Mouse (Mus musculus) neural tube, embryonic 11.5 days (tissue): ENCODE data around the gene Mapt. TPM values are rescaled to one million over a fixed set of nuclear protein-coding genes. Genes with fewer than 3 reads are reported as not detected.

Source experiments
- ATAC-seq: fragments of 200-750 bp; cut with Nextera tagmentation; 2 replicates; pipeline ENCODE4 v1.8.0; 2017; ENCODE audit warnings: moderate number of reproducible peaks, mild to moderate bottlenecking, moderate TSS enrichment, moderate library complexity; ENCODE audit not compliant: insufficient read depth, low FRiP score, low TSS enrichment
- DNase-seq: peaks from one replicate; pipeline ENCODE4 v3.0.0-alpha.2; 2015; ENCODE audit warnings: low spot score
- H3K27ac ChIP-seq: fragments of 300-500 bp; sonication (generic); 2 replicates; pipeline ENCODE4 v1.5.1; 2014; ENCODE audit warnings: low read depth, mild to moderate bottlenecking, low read length
- H3K27me3 ChIP-seq: fragments of 300-500 bp; sonication (generic); 2 replicates; pipeline ENCODE4 v1.6.1; 2014; ENCODE audit warnings: mild to moderate bottlenecking, low read length, mixed read lengths; ENCODE audit not compliant: control insufficient read depth, insufficient read depth
- H3K36me3 ChIP-seq: fragments of 300-500 bp; sonication (generic); 2 replicates; pipeline ENCODE4 v1.6.1; 2014; ENCODE audit warnings: mild to moderate bottlenecking, low read length, moderate library complexity, mixed read lengths; ENCODE audit not compliant: control insufficient read depth, insufficient read depth
- H3K4me1 ChIP-seq: fragments of 300-500 bp; sonication (generic); 2 replicates; pipeline ENCODE4 v1.6.1; 2014; ENCODE audit warnings: low read length, mixed read lengths; ENCODE audit not compliant: control insufficient read depth, insufficient read depth
- H3K4me2 ChIP-seq: fragments of 300-500 bp; sonication (generic); 2 replicates; pipeline ENCODE4 v1.6.1; 2014; ENCODE audit warnings: low read depth, mild to moderate bottlenecking, moderate library complexity
- H3K4me3 ChIP-seq: fragments of 300-500 bp; sonication (generic); 2 replicates; pipeline ENCODE4 v1.5.1; 2014; ENCODE audit warnings: low read depth, low read length
- H3K9ac ChIP-seq: fragments of 300-500 bp; sonication (generic); 2 replicates; pipeline ENCODE4 v1.6.1; 2014; ENCODE audit warnings: mild to moderate bottlenecking, low read length
- H3K9me3 ChIP-seq: fragments of 300-500 bp; sonication (generic); 2 replicates; pipeline ENCODE4 v1.6.1; 2016; ENCODE audit warnings: low read length; ENCODE audit not compliant: control insufficient read depth
- WGBS: fragments of 180-500 bp; shearing (Covaris S2); extraction: QIAGEN DNeasy Blood & Tissue Kit; methylation state at CpG from one replicate; pipeline ENCODE4 v1.1.7; 2014; 5-methylcytosine and 5-hydroxymethylcytosine counted together
- polyA plus RNA-seq: library from polyadenylated mRNA; unstranded; fragments of >200 nt; fragmentation: Nextera tagmentation; extraction: Ambion mirVana; gene quantifications from 2 replicates; pipeline ENCODE4 v1.2.1, GENCODE M21; 2014

The Mapt gene
- polyA plus RNA-seq, 1 experiment from 2014 or later: 121 TPM

DNA sequence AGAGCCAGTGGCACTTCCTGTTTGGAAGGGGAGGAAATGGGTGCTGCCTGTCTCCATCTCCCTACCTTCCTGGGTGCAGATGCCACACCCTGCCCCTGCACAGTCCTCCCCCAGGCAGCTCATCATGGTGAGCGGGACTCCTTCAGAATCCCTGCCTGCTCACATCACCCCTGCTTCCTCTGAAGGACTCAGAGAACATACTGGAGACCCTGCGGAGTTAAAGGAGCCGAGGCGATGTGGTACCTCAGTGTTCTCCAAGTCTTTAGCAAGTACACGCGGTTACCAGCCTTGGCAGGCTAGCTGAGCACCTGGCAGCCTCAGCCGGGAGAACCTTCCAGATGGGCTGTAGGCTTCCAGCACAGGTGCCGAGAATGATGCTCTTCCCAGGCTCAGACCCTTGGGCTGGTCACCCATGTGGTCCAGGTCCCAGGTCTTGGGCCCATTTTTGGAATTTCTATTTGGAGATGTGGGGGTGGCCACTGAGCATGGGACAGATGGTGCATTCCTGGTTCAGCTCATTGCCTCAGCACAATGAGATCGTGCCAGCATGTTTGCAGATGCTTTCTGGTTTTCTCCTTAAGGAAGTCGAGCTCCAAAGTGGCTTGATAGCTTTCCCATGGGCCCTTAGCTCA lies 23.3 kb downstream of the Mapt start:
- no peak overlapping the region for H3K9ac ChIP-seq
- no peak overlapping the region for H3K4me3 ChIP-seq
- DNase-seq: no peak
- WGBS: 82% methylated on average over 10 of the region's 10 CpGs
- H3K4me1 ChIP-seq: peaks cover 7% of the 10 kb centered on the region
- no peaks in the 10 kb centered on the region for H3K27me3 ChIP-seq
- H3K4me2 ChIP-seq: no peak overlapping the region
- H3K27ac ChIP-seq: no peak overlapping the region
- H3K36me3 ChIP-seq: no peaks in the 10 kb centered on the region
- no peaks in the 10 kb centered on the region for H3K9me3 ChIP-seq
- ATAC-seq: no peak

DNA sequence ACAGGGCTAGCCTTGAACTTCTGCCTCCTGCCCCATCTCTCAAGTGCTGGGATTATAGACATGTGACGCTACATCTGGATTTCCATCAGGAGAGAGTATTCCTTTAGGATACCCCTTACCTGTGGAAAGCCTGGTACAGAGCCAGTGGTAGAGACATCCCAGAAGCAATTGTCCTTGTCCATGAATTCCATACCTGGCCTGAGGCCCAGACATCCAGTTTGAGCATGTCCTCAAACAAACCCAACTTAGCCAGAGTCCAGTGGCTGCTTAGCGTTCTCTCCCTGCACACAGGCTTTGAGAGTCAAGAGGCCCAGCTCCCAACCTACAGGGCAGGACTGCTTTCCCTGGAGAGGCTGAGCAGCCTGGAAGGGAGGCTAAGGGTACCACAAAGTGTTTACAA lies 25.0 kb downstream of the Mapt start:
- 86% methylated on average over 2 of the region's 2 CpGs for WGBS
- H3K4me2 ChIP-seq: no peak overlapping the region
- no peak overlapping the region for H3K27ac ChIP-seq
- no peak overlapping the region for H3K9ac ChIP-seq
- H3K4me1 ChIP-seq: peaks cover 7% of the 10 kb centered on the region
- no peaks in the 10 kb centered on the region for H3K27me3 ChIP-seq
- H3K4me3 ChIP-seq: no peak overlapping the region
- no peaks in the 10 kb centered on the region for H3K36me3 ChIP-seq
- ATAC-seq (no peak), DNase-seq (no peak)
- H3K9me3 ChIP-seq: no peaks in the 10 kb centered on the region

DNA sequence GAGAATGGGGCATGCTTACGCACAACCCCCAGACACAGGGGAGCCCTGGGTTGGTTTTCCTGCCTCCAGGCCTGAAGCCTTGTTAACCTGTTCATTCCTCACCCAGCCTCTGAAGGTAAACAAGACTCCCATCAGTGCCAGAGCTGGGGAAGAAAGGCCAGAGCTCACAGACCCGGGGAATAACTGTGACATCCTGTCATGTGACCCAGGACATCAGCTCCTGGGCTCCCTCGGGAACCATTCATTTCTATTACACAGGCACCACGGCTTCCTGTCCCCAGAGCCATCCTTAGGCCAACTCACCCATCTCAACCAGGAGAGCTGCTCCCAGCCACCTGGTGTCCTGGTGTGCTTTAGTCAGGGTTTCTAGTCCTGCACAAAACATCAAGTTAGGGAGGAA lies 27.8 kb downstream of the Mapt start:
- peaks cover 7% of the 10 kb centered on the region for H3K4me1 ChIP-seq
- H3K4me3 ChIP-seq: no peak overlapping the region
- no peaks in the 10 kb centered on the region for H3K27me3 ChIP-seq
- 0 out of 2 replicates have a peak overlapping the region, but pooled peaks have one; percentile 10 for H3K27ac ChIP-seq
- WGBS: 33% methylated on average over 4 of the region's 4 CpGs
- H3K9ac ChIP-seq: no peak overlapping the region
- peak; percentile 13 for DNase-seq
- ATAC-seq: no peak
- no peaks in the 10 kb centered on the region for H3K36me3 ChIP-seq
- H3K9me3 ChIP-seq: no peaks in the 10 kb centered on the region
- H3K4me2 ChIP-seq: no peak overlapping the region

- 82% methylated on average over 6 of the region's 6 CpGs for WGBS
- Histone ChIP-seq H3K9ac (no peak overlapping the region), H3K27me3 (no peaks in the 10 kb centered on the region), H3K9me3 (no peaks in the 10 kb centered on the region), H3K4me3 (no peak overlapping the region), H3K27ac (no peak overlapping the region), H3K36me3 (no peaks in the 10 kb centered on the region), H3K4me2 (no peak overlapping the region), H3K4me1 (no peaks in the 10 kb centered on the region)
- no peak for ATAC-seq
- DNase-seq: no peak
These were observed 33.5 kb downstream of the Mapt start for GRCm38 (mm10) chr11:104264683-104265082.

DNA sequence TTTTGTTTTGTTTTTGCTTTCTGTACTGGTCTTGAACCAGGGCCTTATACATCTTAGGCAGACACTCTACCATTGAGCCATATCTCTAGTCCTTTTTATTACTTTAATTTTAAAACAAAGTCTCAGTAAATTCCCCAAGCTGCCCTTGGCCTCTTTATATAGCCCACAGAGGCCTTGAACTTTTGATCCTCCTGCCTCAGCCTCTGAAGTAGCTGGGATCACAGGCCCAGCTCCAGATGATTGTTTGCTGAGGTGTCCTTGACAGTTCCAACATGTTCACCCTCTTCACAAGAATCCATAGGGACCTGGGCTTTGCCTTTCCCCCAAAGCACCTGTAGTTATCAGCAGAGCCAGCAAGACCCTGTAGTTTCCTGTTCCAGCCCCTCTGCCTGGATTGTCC lies 34.5 kb downstream of the Mapt start:
- Histone ChIP-seq H3K4me3 (no peak overlapping the region), H3K4me2 (no peak overlapping the region), H3K36me3 (no peaks in the 10 kb centered on the region), H3K9me3 (no peaks in the 10 kb centered on the region), H3K27ac (no peak overlapping the region), H3K27me3 (no peaks in the 10 kb centered on the region), H3K4me1 (no peaks in the 10 kb centered on the region), H3K9ac (no peak overlapping the region)
- DNase-seq (no peak), ATAC-seq (no peak)

DNA sequence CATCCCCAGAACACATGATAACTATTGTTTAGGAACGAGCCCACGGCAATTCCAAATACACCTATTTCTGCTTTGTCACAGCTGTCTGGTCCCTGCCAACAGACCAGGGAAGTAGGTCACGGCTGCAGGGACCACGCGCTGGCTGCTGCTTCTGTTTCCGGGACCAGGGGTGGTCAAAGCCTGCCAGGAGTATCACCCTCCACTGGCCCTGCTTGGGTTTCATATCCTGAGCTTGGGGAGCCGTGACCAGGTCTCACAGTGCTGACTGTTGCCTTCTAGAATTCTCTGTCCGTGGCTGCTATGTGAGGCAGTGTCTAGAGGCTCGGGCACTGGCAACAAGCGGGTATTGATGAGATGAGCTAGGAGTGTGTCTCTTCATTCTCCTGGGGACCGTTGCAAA lies 36.2 kb downstream of the Mapt start:
- Histone ChIP-seq H3K4me2 (no peak overlapping the region), H3K4me1 (no peaks in the 10 kb centered on the region), H3K27me3 (no peaks in the 10 kb centered on the region), H3K9ac (no peak overlapping the region), H3K4me3 (no peak overlapping the region), H3K36me3 (no peaks in the 10 kb centered on the region), H3K27ac (no peak overlapping the region), H3K9me3 (no peaks in the 10 kb centered on the region)
- ATAC-seq (no peak), DNase-seq (no peak)
- WGBS: 84% methylated on average over 11 of the region's 11 CpGs

- H3K4me1 ChIP-seq: no peaks in the 10 kb centered on the region
- no peak overlapping the region for H3K4me2 ChIP-seq
- H3K4me3 ChIP-seq: no peak overlapping the region
- no peaks in the 10 kb centered on the region for H3K36me3 ChIP-seq
- no peak overlapping the region for H3K27ac ChIP-seq
- no peaks in the 10 kb centered on the region for H3K27me3 ChIP-seq
- no peak overlapping the region for H3K9ac ChIP-seq
- no peaks in the 10 kb centered on the region for H3K9me3 ChIP-seq
- DNase-seq (no peak), ATAC-seq (no peak)
- 55% methylated on average over 9 of the region's 9 CpGs for WGBS
These were observed 38.2 kb downstream of the Mapt start for GRCm38 (mm10) chr11:104269385-104269822.

DNA sequence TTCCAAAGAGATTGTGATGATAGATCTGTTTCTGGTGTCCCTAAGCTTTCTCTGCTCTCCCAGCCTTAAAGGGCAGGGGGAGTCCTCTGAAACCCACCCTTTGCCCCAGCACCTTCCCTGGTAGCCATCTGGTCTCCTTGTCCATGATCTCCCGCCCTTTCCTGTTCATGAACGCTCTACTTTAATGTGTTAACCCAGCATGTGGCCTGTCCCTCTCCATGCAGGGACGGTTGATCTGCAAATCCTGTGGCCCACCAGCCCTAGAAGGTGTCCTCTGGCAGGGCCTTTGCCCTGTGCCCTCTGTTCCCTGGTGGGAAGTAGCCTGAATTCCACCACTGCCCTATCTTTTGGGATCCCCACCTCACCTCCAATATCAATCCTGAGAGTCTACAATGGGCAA lies 39.3 kb downstream of the Mapt start:
- DNase-seq: no peak
- Histone ChIP-seq H3K9me3 (no peaks in the 10 kb centered on the region), H3K4me3 (no peak overlapping the region), H3K27ac (no peak overlapping the region), H3K4me1 (no peaks in the 10 kb centered on the region), H3K4me2 (no peak overlapping the region), H3K36me3 (no peaks in the 10 kb centered on the region), H3K27me3 (no peaks in the 10 kb centered on the region), H3K9ac (no peak overlapping the region)
- WGBS: 56% methylated on average over 3 of the region's 3 CpGs
- no peak for ATAC-seq

GRCm38 (mm10) chr11:104270876-104271275 lies 39.7 kb downstream of the Mapt start:
- Histone ChIP-seq H3K4me1 (no peaks in the 10 kb centered on the region), H3K9ac (no peak overlapping the region), H3K9me3 (no peaks in the 10 kb centered on the region), H3K27me3 (no peaks in the 10 kb centered on the region), H3K4me2 (no peak overlapping the region), H3K27ac (no peak overlapping the region), H3K36me3 (no peaks in the 10 kb centered on the region), H3K4me3 (no peak overlapping the region)
- ATAC-seq: no peak
- 75% methylated on average over 4 of the region's 4 CpGs for WGBS
- no peak for DNase-seq
